Mouse (Mus musculus) bone marrow macrophage, adult 2 months (primary cell): ENCODE measurements at regions not wholly inside any gene's neighbourhood (a gene's known extent, or its start where the extent isn't known, plus 50 kb on each side); places are given as distances from the start of the nearest gene placed in this dataset.

Experiments used
- CTCF ChIP-seq: IDR thresholded peaks from 2 replicates; pipeline ENCODE4 v1.5.1; 2012; ENCODE audit warnings: low read depth, mild to moderate bottlenecking, low read length, moderate library complexity
- POLR2A ChIP-seq: IDR thresholded peaks from 2 replicates; pipeline ENCODE4 v1.6.1; 2012; ENCODE audit warnings: mild to moderate bottlenecking, low read depth, low read length, borderline replicate concordance

DNA sequence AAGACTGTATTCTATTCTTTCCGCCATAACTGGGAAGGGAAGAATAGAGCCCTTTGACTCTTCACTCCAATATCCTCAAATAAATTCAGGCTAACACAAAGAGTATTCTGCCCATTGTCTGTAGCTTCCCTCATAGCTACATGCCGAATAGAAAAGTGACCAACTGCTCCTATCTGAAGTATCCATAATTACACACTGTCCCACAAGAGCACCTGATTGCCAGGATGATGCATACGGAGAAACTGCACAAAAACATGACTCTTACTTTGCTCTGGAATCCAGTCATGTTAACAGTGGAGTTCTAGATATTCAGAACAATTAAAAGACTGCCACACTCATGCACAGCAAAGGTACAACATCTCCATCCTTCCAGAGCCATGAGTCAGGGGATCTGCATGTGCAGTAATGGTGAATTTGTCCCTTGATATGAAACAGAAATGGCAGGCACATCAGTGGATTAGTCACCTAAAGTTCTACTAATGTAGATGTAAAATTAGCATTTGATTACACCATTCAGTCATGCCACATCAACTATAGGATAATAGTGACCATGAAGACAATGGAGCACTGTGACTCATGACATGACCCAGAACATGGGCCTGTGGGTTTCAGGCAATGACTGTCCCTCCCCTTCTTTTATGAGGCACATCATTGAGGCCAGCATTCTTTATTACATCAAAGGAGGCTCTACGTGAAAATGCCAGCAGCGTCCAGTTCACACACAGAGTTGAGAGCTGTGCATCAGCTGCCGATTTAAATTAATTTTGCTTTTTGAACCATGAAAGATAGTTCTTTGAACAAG is 133.6 kb upstream of the 1700066M21Rik start:
- no peak for TF ChIP-seq POLR2A
- no peak for TF ChIP-seq CTCF
